Mouse (Mus musculus): ENCODE measurements around the gene Arl1.
"Not testable (repeated sequence)": the region's sequence is repeated elsewhere in the genome, so short reads cannot be mapped to it uniquely, and the experiment has no call there.

Gene Arl1

GRCm38 (mm10) chr10:88730571-88731495, at the start of gene Arl1:
Arl1 (plus strand) TSS chr10:88730858.
- DNase-seq (ENCODE audit: low read depth, low spot score) = peak; percentile 92

GRCm38 (mm10) chr10:88682904-88683563, 47.6 kb upstream of the Arl1 start:
- DNase-seq (ENCODE audit: low read depth, low spot score) = no peak

- no peak for DNase-seq (ENCODE audit: low read depth, low spot score)
Measured at GRCm38 (mm10) chr10:88684925-88685324, 45.7 kb upstream of the Arl1 start, which contains the start of gene Spic. Spic (minus strand) TSS chr10:88685015.

GRCm38 (mm10) chr10:88700938-88701337, 29.7 kb upstream of the Arl1 start:
- no peak for DNase-seq (ENCODE audit: low read depth, low spot score)

- no peak for DNase-seq (ENCODE audit: low read depth, low spot score)
Measured at GRCm38 (mm10) chr10:88708671-88709523, 21.8 kb upstream of the Arl1 start.

GRCm38 (mm10) chr10:88712359-88712758, 18.3 kb upstream of the Arl1 start:
- peak; percentile 26 for DNase-seq (ENCODE audit: low read depth, low spot score)

- no peak for DNase-seq (ENCODE audit: low read depth, low spot score)
Measured at GRCm38 (mm10) chr10:88714744-88715143, 15.9 kb upstream of the Arl1 start.

GRCm38 (mm10) chr10:88715621-88716020, 15.0 kb upstream of the Arl1 start:
- no peak for DNase-seq (ENCODE audit: low read depth, low spot score)

- no peak for DNase-seq (ENCODE audit: low read depth, low spot score)
Measured at GRCm38 (mm10) chr10:88716986-88717755, 13.5 kb upstream of the Arl1 start.

- DNase-seq (ENCODE audit: low read depth, low spot score) = no peak
Measured at GRCm38 (mm10) chr10:88717756-88718025, 13.0 kb upstream of the Arl1 start.

- DNase-seq (ENCODE audit: low read depth, low spot score) = no peak
Measured at GRCm38 (mm10) chr10:88719618-88720017, 11.0 kb upstream of the Arl1 start.

- no peak for DNase-seq (ENCODE audit: low read depth, low spot score)
Measured at GRCm38 (mm10) chr10:88725343-88725742, 5.3 kb upstream of the Arl1 start.

- DNase-seq (ENCODE audit: low read depth, low spot score) = no peak
Measured at GRCm38 (mm10) chr10:88727128-88727527, 3.5 kb upstream of the Arl1 start.

GRCm38 (mm10) chr10:88728166-88728565, 2.5 kb upstream of the Arl1 start:
- no peak for DNase-seq (ENCODE audit: low read depth, low spot score)

GRCm38 (mm10) chr10:88731496-88732308, 1.0 kb downstream of the Arl1 start:
- DNase-seq (ENCODE audit: low read depth, low spot score) = peak; percentile 14

GRCm38 (mm10) chr10:88732309-88732622, 1.6 kb downstream of the Arl1 start:
- DNase-seq (ENCODE audit: low read depth, low spot score) = no peak

- not testable (repeated sequence) for DNase-seq (ENCODE audit: low read depth, low spot score)
Measured at GRCm38 (mm10) chr10:88739074-88739473, 8.4 kb downstream of the Arl1 start.

- DNase-seq (ENCODE audit: low read depth, low spot score) = no peak
Measured at GRCm38 (mm10) chr10:88739818-88740217, 9.2 kb downstream of the Arl1 start.

- no peak for DNase-seq (ENCODE audit: low read depth, low spot score)
Measured at GRCm38 (mm10) chr10:88740781-88741180, 10.1 kb downstream of the Arl1 start.

- no peak for DNase-seq (ENCODE audit: low read depth, low spot score)
Measured at GRCm38 (mm10) chr10:88741426-88741825, 10.8 kb downstream of the Arl1 start.

Measured in skeletal muscle tissue, adult 2 months (tissue).